Mouse (Mus musculus): Measurements from ENCODE around the gene Slc24a3. TPM values are rescaled to one million over a fixed set of nuclear protein-coding genes. Genes with fewer than 3 reads are reported as not detected.

The Slc24a3 gene
- polyA plus RNA-seq, 2 experiments: 0.58 TPM

- no peak for TF ChIP-seq EP300 (IDR thresholded peaks at IDR 0.05; ENCODE audit: low read depth)
- TF ChIP-seq CTCF (IDR thresholded peaks at IDR 0.05; ENCODE audit: low read depth): no peak
- no peaks in the 10 kb centered on the region for H3K27me3 ChIP-seq (ENCODE audit: control insufficient read depth, insufficient read depth, low read length)
- ATAC-seq (ENCODE audit: insufficient read depth) (no peak), DNase-seq (ENCODE audit: low read depth in 3 of 3, low spot score in 3 of 3) (no peak)
- no peak overlapping the region for H3K4me3 ChIP-seq (ENCODE audit: insufficient read depth in 1 of 2, low read depth in 2 of 2, low read length in 2 of 2)
- WGBS (ENCODE audit: insufficient replicate concordance): 61% methylated on average over 7 of the region's 7 CpGs
- H3K4me2 ChIP-seq (ENCODE audit: low read depth): no peak overlapping the region
- H3K9ac ChIP-seq (replicated peaks): no peak overlapping the region
- peaks cover 0 to 9% of the 10 kb centered on the region in 2 experiments; a peak in 2 of 4 replicates for H3K4me1 ChIP-seq (replicated peaks; ENCODE audit: control insufficient read depth in 2 of 2, insufficient read depth in 2 of 2, low read length in 1 of 2)
- H3K9me3 ChIP-seq (ENCODE audit: control insufficient read depth, low read length): no peaks in the 10 kb centered on the region
- no peak overlapping the region for H3K27ac ChIP-seq
- no peaks in the 10 kb centered on the region for H3K36me3 ChIP-seq (replicated peaks; ENCODE audit: control insufficient read depth, insufficient read depth, low read depth)
Observed at GRCm38 (mm10) chr2:145196501-145197042, 29.0 kb downstream of the Slc24a3 start.

DNA sequence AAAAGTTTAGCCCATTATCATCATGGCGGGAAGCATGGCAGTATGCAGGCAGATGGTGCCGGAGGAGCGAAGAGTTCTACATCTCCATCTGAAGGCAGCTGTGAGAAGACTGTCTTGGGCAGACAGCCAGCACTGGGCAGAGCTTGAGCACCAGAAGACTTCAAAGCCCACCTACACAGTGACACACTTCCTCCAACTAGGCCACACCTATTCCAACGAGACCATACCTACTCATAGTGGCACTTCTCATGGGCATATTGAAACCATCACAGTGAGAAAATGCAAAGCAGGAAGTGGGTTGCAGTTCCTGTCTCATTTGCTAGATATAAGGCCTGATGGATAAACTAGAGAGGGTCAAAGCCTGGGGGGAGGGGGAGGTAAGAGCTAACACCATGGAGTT lies 29.5 kb downstream of the Slc24a3 start:
- no peaks in the 10 kb centered on the region for H3K27me3 ChIP-seq (ENCODE audit: control insufficient read depth, insufficient read depth, low read length)
- DNase-seq (ENCODE audit: low read depth in 3 of 3, low spot score in 3 of 3) (no peak), ATAC-seq (ENCODE audit: insufficient read depth) (no peak)
- TF ChIP-seq EP300 (IDR thresholded peaks at IDR 0.05; ENCODE audit: low read depth): no peak
- no peak for TF ChIP-seq CTCF (IDR thresholded peaks at IDR 0.05; ENCODE audit: low read depth)
- WGBS (ENCODE audit: insufficient replicate concordance): 54% methylated on average over 4 of the region's 4 CpGs
- no peaks in the 10 kb centered on the region for H3K9me3 ChIP-seq (ENCODE audit: control insufficient read depth, low read length)
- no peak overlapping the region for H3K4me3 ChIP-seq (ENCODE audit: insufficient read depth in 1 of 2, low read depth in 2 of 2, low read length in 2 of 2)
- H3K36me3 ChIP-seq (replicated peaks; ENCODE audit: control insufficient read depth, insufficient read depth, low read depth): no peaks in the 10 kb centered on the region
- peaks cover 0 to 5% of the 10 kb centered on the region in 2 experiments; a peak in 2 of 4 replicates for H3K4me1 ChIP-seq (replicated peaks; ENCODE audit: control insufficient read depth in 2 of 2, insufficient read depth in 2 of 2, low read length in 1 of 2)
- H3K27ac ChIP-seq: no peak overlapping the region
- no peak overlapping the region for H3K4me2 ChIP-seq (ENCODE audit: low read depth)
- no peak overlapping the region for H3K9ac ChIP-seq (replicated peaks)

DNA sequence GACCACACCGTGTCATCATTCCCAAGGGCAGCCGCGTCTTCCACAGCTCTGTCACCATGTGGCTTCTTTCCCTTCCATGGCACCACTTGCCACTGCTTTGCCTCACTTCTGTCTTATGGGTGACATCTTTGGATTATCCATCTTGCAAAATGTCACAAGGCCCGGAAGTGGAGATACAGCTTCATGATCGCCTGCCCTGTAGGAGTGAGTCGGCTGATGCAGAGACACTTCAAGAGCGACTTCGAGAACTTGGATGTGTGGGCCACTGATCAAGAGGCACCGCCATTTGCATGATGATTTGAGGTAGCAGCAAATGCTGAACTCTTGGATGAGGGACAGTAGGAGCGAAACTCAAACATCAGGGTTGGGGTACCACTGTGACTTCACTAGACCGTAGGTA lies 46.0 kb downstream of the Slc24a3 start:
- Histone ChIP-seq H3K9ac (replicated peaks) (no peak overlapping the region), H3K36me3 (replicated peaks; ENCODE audit: control insufficient read depth, insufficient read depth, low read depth) (no peaks in the 10 kb centered on the region), H3K4me1 (replicated peaks; ENCODE audit: control insufficient read depth in 2 of 2, insufficient read depth in 2 of 2, low read length in 1 of 2) (no peaks in the 10 kb centered on the region), H3K27ac (no peak overlapping the region), H3K9me3 (ENCODE audit: control insufficient read depth, low read length) (no peaks in the 10 kb centered on the region), H3K4me3 (ENCODE audit: insufficient read depth in 1 of 2, low read depth in 2 of 2, low read length in 2 of 2) (no peak overlapping the region), H3K4me2 (ENCODE audit: low read depth) (no peak overlapping the region), H3K27me3 (ENCODE audit: control insufficient read depth, insufficient read depth, low read length) (no peaks in the 10 kb centered on the region)
- ATAC-seq (ENCODE audit: insufficient read depth): no peak
- no peak for TF ChIP-seq CTCF (IDR thresholded peaks at IDR 0.05; ENCODE audit: low read depth)
- TF ChIP-seq EP300 (IDR thresholded peaks at IDR 0.05; ENCODE audit: low read depth): no peak
- DNase-seq (ENCODE audit: low read depth in 3 of 3, low spot score in 3 of 3): no peak
- WGBS (ENCODE audit: insufficient replicate concordance): 86% methylated on average over 11 of the region's 11 CpGs

DNA sequence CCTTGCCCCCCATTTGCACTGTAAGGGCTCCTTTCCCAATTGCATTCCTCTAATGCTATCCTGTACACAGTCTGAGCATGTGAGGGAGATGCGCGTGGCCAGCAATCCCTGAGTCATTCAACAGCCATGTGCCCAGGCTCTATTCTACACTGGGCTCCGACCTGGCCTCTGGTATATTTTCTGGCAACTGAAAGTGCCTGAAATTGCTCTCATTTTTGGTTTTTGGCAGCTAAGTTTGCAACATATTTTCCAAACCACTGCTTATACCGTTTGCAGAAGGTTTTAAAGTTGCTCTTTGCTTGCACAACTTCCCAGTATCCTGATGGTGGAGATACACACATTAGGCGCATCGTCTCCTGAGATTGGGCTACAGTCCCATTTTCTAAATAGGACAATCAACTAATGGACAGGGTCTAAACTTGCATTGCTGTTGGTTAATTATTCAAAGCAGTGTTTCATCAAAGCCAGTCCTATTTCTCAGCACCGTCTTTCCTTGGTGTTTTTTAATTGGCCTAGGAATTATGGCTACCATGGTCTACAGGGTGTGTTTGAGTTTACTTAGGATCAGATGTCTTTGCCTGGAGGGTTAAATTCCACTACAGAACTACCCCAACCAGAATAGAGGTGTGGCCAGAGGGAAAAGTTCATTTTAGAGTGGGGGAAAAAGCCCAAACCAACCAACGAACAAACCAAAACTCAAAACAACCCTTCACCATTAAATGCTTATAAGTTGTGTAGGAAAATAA lies 46.7 kb downstream of the Slc24a3 start:
- Histone ChIP-seq H3K27ac (no peak overlapping the region), H3K36me3 (replicated peaks; ENCODE audit: control insufficient read depth, insufficient read depth, low read depth) (no peaks in the 10 kb centered on the region), H3K9me3 (ENCODE audit: control insufficient read depth, low read length) (no peaks in the 10 kb centered on the region), H3K4me1 (replicated peaks; ENCODE audit: control insufficient read depth in 2 of 2, insufficient read depth in 2 of 2, low read length in 1 of 2) (no peaks in the 10 kb centered on the region), H3K4me3 (ENCODE audit: insufficient read depth in 1 of 2, low read depth in 2 of 2, low read length in 2 of 2) (no peak overlapping the region), H3K9ac (replicated peaks) (no peak overlapping the region), H3K27me3 (ENCODE audit: control insufficient read depth, insufficient read depth, low read length) (no peaks in the 10 kb centered on the region), H3K4me2 (ENCODE audit: low read depth) (no peak overlapping the region)
- no peak for DNase-seq (ENCODE audit: low read depth in 3 of 3, low spot score in 3 of 3)
- WGBS (ENCODE audit: insufficient replicate concordance): 71% methylated on average over 8 of the region's 8 CpGs
- no peak for TF ChIP-seq EP300 (IDR thresholded peaks at IDR 0.05; ENCODE audit: low read depth)
- TF ChIP-seq CTCF (IDR thresholded peaks at IDR 0.05; ENCODE audit: low read depth): no peak
- ATAC-seq (ENCODE audit: insufficient read depth): no peak

GRCm38 (mm10) chr2:145216580-145216979 lies 49.0 kb downstream of the Slc24a3 start:
- Histone ChIP-seq H3K27ac (no peak overlapping the region), H3K36me3 (replicated peaks; ENCODE audit: control insufficient read depth, insufficient read depth, low read depth) (no peaks in the 10 kb centered on the region), H3K4me2 (ENCODE audit: low read depth) (no peak overlapping the region), H3K27me3 (ENCODE audit: control insufficient read depth, insufficient read depth, low read length) (no peaks in the 10 kb centered on the region), H3K4me3 (ENCODE audit: insufficient read depth in 1 of 2, low read depth in 2 of 2, low read length in 2 of 2) (no peak overlapping the region), H3K9me3 (ENCODE audit: control insufficient read depth, low read length) (no peaks in the 10 kb centered on the region), H3K9ac (replicated peaks) (no peak overlapping the region), H3K4me1 (replicated peaks; ENCODE audit: control insufficient read depth in 2 of 2, insufficient read depth in 2 of 2, low read length in 1 of 2) (no peaks in the 10 kb centered on the region)
- DNase-seq (ENCODE audit: low read depth in 3 of 3, low spot score in 3 of 3) (no peak), ATAC-seq (ENCODE audit: insufficient read depth) (no peak)
- WGBS (ENCODE audit: insufficient replicate concordance): 65% methylated on average over 2 of the region's 2 CpGs
- no peak for TF ChIP-seq EP300 (IDR thresholded peaks at IDR 0.05; ENCODE audit: low read depth)
- TF ChIP-seq CTCF (IDR thresholded peaks at IDR 0.05; ENCODE audit: low read depth): no peak

All from liver, embryonic 14.5 days (tissue).